Mouse (Mus musculus) brain, embryonic 14.5 days (tissue): Measurements from ENCODE around the gene Crtap.

Experiments
- CTCF ChIP-seq: fragments of 200-500 bp; IDR thresholded peaks from 2 replicates; pipeline ENCODE4 v1.5.1; 2012; ENCODE audit warnings: inconsistent platforms, mild to moderate bottlenecking, moderate library complexity, borderline replicate concordance; ENCODE audit not compliant: insufficient read depth, insufficient read length; ENCODE audit errors: extremely low read depth
- POLR2A ChIP-seq: fragments of 200-500 bp; IDR thresholded peaks from 2 replicates; pipeline ENCODE4 v1.6.1; 2012; ENCODE audit warnings: mild to moderate bottlenecking, inconsistent platforms, borderline replicate concordance; ENCODE audit not compliant: poor library complexity, insufficient read depth, insufficient read length, severe bottlenecking; ENCODE audit errors: extremely low read depth

GRCm38 (mm10) chr9:114385160-114385559 is 5.3 kb downstream of the Crtap start:
- TF ChIP-seq CTCF (no peak), POLR2A (no peak)
